Mouse (Mus musculus) spleen, postnatal 14 days (tissue): ENCODE measurements at regions not wholly inside any gene's neighbourhood (a gene's known extent, or its start where the extent isn't known, plus 50 kb on each side); places are given as distances from the start of the nearest gene placed in this dataset.
"Not testable (repeated sequence)": the region's sequence is repeated elsewhere in the genome, so short reads cannot be mapped to it uniquely, and the experiment has no call there.

Experiments used
- DNase-seq, 2 experiments: peaks; one replicate each; pipeline ENCODE4 v3.0.0; 2021 to 2022; ENCODE audit warnings: low spot score in 2 of 2

DNA sequence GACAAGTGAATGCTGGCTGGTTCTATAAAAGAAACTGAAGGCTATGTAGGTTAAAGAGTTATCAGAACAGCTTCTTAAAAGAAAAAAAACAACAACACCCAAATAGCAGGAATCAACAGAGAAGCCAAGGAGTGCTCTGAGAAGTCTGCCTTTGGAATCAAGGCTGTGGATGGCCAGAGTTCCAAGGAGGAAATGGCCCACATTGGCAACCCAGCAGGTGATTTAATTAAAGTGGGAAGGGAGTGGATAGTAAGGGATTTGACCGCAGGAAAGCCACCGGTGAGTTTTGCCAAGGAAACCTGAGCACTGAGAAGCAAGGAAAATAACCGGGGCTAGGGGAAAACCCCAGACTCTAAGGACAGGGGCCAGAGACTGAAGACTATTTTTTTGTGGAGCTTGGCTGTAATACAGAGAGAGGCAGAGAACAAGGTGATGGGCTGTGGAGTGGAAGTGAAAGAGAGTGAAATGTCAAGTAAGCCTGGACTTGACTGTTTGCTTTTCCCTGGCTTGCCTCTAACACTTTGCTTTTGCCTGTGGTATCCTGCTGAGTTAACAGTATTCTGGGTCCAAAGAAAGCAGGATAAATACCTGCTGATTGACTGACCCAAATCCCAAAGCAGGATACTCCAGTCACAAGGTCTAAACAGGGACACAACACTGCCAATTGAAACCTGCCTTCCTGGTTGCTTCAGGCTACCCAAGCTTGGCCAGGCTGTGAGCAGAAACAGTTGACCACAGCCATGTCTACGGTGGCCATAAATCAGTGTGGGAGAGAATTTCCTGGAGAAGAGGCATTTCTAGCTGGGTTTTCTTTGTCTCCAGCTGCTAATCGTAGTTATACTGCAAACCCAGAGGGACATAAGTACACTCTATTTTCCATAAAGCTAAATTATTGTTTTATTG is 125.9 kb downstream of the Arrdc3 start:
- DNase-seq, result no peak

DNA sequence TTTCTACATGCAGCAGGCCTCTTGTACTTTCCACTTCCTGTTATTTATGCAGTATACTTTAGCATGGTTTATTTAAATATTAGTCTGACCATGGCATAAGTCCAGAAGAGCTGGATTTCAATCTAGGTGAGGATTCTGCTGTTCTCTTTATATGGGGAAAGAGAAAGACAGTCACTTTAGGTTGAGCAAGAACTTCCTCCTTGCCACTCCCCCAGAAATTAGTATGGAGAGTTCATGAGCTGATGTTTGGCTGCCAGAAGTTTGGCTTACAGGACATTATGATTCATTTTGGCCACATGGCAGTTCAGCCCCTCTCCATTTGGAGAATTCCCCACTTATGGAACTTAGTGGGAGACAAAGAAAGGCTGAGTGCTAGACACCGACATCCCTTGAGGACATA is 130.8 kb downstream of the Arrdc3 start:
- DNase-seq, result no peak

DNA sequence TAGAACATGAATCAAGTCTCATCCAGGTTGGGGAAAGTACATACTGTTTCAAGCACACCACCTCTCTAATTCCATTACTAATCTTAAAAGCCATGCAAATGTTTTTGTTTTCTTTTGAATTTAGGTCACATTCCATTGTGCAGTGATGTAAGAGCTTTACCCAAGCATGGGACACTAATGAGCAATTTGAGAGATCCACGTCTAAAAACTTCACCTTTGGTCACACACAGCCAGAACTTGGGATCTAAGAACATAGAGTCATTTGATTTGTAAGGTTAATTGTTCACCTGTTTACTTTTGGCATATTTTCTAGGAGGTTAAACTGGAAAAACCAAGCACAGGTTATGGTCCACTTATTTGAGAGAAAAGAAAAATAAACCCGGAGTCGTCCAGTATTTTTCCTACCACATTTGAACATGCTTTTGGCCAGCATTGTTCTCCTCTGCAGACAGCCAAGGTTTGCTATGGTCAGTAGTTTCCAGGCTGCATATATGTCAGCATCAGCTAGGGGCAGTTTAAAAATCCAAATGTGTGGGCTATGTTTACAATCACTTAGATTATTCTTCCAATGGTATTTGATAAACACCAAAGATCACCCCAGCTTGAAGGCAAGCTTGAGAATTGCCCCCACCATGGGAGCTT is 137.0 kb downstream of the Arrdc3 start:
- DNase-seq, result no peak

DNA sequence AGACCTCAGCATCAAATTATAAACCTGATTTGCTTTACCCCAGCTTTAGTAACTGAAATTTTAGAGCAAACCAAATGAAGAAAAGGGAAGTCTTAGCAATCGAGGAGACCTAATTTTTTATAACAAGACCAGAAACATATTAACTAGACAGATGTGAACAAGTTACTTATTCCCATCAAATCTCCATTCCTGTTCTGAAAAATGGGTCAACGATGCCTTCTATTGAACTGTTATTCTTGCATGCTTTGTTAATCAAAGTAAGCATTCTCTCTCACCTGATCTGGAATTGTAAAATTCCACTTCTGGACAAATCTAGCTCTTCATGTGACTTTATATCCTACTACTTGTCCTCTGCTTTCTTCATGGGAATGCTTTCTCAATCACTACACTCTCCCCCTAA is 137.6 kb downstream of the Arrdc3 start:
- no peak for DNase-seq

DNA sequence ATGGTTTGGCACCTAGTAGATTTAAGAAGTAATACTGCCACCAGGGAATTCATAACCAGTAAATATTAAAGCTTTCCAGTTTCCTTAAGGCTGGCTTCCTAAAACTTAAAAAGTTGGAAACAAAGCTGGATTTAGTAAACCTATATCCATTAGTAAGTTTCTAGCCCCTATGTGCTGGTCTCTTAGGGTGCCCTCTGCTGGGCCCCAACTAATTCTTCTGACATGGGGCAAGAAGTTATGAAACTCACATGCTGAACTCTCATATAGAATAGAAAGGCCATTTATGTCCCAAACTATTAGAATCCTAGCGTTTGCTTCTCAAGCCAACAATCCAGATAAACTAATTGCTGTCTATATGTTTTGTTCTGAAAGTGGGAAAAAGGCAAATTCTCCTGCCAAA is 139.2 kb downstream of the Arrdc3 start:
- no peak for DNase-seq

DNA sequence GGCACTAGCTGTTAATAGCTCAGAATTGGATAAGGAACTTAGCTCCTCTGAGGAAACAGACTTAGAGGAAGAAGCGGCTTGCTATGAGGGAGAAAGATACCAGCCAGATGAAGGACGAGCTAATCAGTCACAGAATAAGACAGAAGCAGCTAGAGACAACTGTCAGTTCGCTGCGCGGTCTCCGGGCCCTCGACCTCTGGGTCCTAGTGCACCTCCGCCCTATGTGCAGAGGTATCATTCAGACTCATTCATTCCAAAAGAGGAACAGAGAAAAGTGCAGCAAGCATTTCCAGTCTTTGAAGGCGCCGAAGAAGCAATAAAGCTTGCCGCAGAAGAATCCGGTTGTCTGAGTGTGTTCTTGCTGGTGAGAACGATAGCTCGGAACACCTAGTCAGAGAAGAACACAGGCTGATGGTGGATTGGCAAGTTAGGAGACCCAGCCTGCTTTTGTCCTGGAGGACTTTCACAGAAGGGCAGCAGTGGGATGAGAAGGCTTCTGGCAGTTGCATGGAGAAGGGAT is 142.1 kb downstream of the Arrdc3 start:
- not testable (repeated sequence) for DNase-seq

DNA sequence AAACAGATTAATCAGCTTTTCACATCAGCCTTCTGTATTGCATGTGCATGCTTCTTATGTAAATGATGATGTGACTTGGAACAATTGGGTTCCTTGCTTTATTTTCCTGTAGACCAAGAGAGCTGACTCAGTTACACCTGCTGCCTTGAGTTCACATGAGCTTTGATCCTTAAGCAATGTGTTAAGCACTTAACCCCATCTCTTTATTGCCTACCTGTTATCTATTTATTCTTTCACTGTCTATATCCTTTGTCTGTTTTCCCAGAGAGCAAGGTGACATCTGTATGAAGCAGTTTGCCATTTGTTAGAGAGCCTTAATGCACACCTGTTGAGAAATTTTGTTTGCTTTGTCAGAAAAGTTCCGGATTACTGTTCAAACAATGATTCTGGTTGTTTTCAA is 154.1 kb downstream of the Arrdc3 start:
- no peak for DNase-seq

DNA sequence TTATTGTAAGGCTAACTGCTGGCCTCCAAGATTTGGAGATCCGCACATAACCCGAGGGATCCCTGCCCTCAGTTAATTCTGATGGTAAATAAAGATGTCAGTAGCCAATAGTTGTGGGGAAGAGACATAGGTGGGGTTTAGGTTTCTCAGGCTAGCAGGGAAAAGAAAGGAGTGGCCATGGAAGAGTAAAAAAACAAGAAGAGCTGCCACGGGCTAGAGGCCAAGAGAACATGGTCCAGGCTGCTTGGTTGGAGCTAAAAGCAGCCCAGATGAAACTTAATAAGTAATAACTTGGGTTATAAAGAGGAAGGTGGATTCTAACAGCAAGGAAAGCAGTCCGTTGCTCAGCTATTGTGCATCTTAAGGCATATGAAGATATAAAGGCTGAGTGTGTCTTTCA is 155.6 kb downstream of the Arrdc3 start:
- DNase-seq, result no peak

DNA sequence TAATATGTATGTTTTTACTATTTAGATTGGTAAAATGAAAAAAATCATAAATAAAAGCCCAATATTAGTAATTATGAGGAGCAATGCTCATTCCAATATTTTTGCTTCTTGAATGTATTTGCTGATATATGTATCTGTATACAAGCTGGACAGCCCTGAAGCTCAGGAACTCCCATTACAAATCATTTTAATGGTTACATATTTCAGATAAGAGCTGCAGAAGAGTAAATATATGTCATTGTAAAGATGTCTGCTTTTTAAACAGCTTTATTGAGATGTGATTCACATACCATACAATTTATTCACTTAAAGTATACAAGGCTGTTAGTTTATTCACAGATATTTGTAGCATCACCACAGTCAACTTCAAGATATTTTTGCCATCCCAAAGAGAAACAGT is 157.3 kb downstream of the Arrdc3 start:
- no peak for DNase-seq

DNA sequence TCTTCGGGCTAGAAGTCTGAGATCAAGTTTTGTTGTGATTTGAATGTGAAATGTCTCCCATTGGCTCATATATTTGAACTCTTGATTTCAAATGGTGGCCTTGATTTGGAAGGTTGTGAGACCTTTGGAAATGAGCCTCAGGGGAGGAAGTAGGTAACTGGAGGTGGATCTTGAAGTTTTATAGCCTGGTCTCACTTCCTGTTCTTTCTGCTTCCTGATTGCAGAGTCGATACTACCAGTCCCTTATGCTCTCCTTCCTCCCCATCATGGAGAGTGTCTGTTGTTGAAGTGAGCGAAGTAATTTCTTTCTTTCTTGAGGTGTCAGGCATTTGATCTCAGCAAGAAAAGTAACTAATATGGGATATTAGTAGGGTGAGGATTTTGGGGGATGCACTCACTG is 158.5 kb downstream of the Arrdc3 start:
- DNase-seq, result no peak
